Comparison of ENCODE assay signal across 8 mouse cellular contexts in the genomic region with DNA sequence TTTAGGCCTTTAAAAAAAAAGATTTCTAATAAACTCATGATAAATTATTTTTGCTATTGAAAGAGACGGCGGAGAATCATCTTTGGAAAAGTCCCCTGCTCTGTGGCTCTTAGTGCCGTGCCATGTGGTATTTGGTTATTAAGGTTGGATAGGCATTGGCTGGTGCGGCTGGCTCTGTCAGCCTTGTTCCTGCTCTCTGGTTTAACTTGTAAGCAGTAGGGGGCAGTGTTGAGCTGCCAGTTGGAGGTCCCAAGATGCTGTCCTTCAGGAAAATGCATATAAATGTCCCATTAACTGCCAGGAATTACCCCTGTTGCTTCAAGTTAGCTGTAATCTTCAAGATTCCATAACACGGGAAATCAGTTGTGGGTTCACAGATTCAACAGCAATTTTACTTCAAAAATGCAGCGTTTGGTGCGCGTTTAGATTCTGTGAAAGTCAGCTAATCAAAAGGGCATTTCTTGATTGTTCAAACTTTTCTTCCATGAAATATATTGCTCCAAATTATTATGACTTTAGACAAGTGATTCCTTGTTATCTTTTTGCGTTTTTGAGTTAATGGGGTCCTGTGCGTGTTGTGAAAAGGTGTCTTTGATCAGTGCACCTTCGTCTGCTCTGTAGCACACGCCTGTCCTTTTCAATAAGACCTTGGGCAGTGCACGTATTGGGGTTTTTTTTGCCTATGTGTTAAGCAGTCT.
DNase-seq lines count a peak whose midpoint lies in the region; ATAC-seq and TF ChIP-seq lines count a peak whose summit lies in the region.

No protein-coding gene starts in this region.

- no peak for ATAC-seq in heart, embryonic 11.5 days (replicated peaks; ENCODE audit: insufficient number of reproducible peaks, low FRiP score, low TSS enrichment)
- ATAC-seq in stomach, embryonic 15.5 days (ENCODE audit: insufficient read depth, low FRiP score, low read depth) = no peak

- intact Hi-C loops in heart, adult 2 months (cut with DNase I) = loop anchor here (5.0 kb wide), 3 partner anchors 44 to 309 kb away; no protein-coding TSS in a partner anchor
- intact Hi-C loops in heart, postnatal 14 days (cut with DNase I) = loop anchor here (5.0 kb wide), 2 partner anchors 106 to 309 kb away; no protein-coding TSS in a partner anchor

- no peaks in the 10 kb centered on the region for H3K36me3 ChIP-seq in heart, adult 2 months (ENCODE audit: control insufficient read depth, insufficient read depth, low read length)
- H3K36me3 ChIP-seq in heart, embryonic 11.5 days (ENCODE audit: control insufficient read depth, insufficient read depth, low read length) = no peaks in the 10 kb centered on the region
- H3K36me3 ChIP-seq in stomach, embryonic 15.5 days = no peaks in the 10 kb centered on the region; the same call in 1 of the 2 replicates

- TF ChIP-seq EP300 in heart, adult 2 months (IDR thresholded peaks at IDR 0.05; ENCODE audit: insufficient read depth, low read depth, low read length) = peak; percentile 62; the same call in 1 of the 2 replicates

- 60% methylated on average over 13 of the region's 13 CpGs for WGBS in heart, adult 2 months
- 52% methylated on average over 13 of the region's 13 CpGs for WGBS in heart, embryonic 11.5 days (ENCODE audit: insufficient replicate concordance)
- 55% methylated on average over 13 of the region's 13 CpGs for WGBS in stomach, embryonic 15.5 days

- TF ChIP-seq POLR2A in heart, adult 2 months (IDR thresholded peaks at IDR 0.05; ENCODE audit: insufficient read depth, low read depth, low read length) = no peak

- H3K27ac ChIP-seq in heart, adult 2 months = no peak overlapping the region
- no peak overlapping the region for H3K27ac ChIP-seq in heart, embryonic 11.5 days (ENCODE audit: low read depth, low read length)
- peak overlapping the region; percentile 4; the same call in 1 of the 2 replicates for H3K27ac ChIP-seq in stomach, embryonic 15.5 days

- H3K9me3 ChIP-seq in heart, embryonic 11.5 days (replicated peaks; ENCODE audit: control insufficient read depth, low read length) = no peaks in the 10 kb centered on the region
- no peaks in the 10 kb centered on the region for H3K9me3 ChIP-seq in stomach, embryonic 15.5 days

- no peaks in the 10 kb centered on the region for H3K27me3 ChIP-seq in heart, adult 2 months (ENCODE audit: control insufficient read depth, insufficient read depth, low read length)
- no peaks in the 10 kb centered on the region for H3K27me3 ChIP-seq in heart, embryonic 11.5 days (ENCODE audit: control insufficient read depth, insufficient read depth, low read length)
- no peaks in the 10 kb centered on the region for H3K27me3 ChIP-seq in stomach, embryonic 15.5 days (replicated peaks)

- no peak overlapping the region for H3K9ac ChIP-seq in heart, adult 2 months (ENCODE audit: low read depth, low read length)
- no peak overlapping the region for H3K9ac ChIP-seq in heart, embryonic 11.5 days (ENCODE audit: low read depth, low read length)
- H3K9ac ChIP-seq in stomach, embryonic 15.5 days = no peak overlapping the region

- DNase-seq in heart, adult 2 months = peak; percentile 55
- DNase-seq in adrenal gland, adult 8-10 months = peak; percentile 43
- peak; percentile 92 for DNase-seq in embryo, embryonic 10.5 days (ENCODE audit: low spot score)
- peak; percentile 66 to 80 for DNase-seq in heart, postnatal 14 days
- DNase-seq in layer of hippocampus, postnatal 10 days (ENCODE audit: low spot score in 2 of 2) = peak; percentile 68 to 79
- peak; percentile 90 for DNase-seq in lung, postnatal 36 days

- no peaks in the 10 kb centered on the region for H3K4me1 ChIP-seq in heart, adult 2 months (ENCODE audit: control insufficient read depth, insufficient read depth, low read length)
- peaks cover 2% of the 10 kb centered on the region; the same call in 1 of the 2 replicates for H3K4me1 ChIP-seq in heart, embryonic 11.5 days (ENCODE audit: control insufficient read depth, insufficient read depth, low read length)
- H3K4me1 ChIP-seq in stomach, embryonic 15.5 days = 0 out of 2 replicates have a peak, but pooled peaks cover 2% of the 10 kb centered on the region

- H3K4me2 ChIP-seq in heart, embryonic 11.5 days = no peak overlapping the region
- H3K4me2 ChIP-seq in stomach, embryonic 15.5 days = no peak overlapping the region

- no peaks in the 10 kb centered on the region for H3K79me2 ChIP-seq in heart, adult 2 months (replicated peaks; ENCODE audit: control insufficient read depth, insufficient read depth, low read length)

- no peak overlapping the region for H3K4me3 ChIP-seq in heart, adult 2 months
- H3K4me3 ChIP-seq in heart, embryonic 11.5 days (ENCODE audit: low read depth, low read length) = no peak overlapping the region
- no peak overlapping the region for H3K4me3 ChIP-seq in stomach, embryonic 15.5 days (replicated peaks)

- no peak; the same call in 1 of the 2 replicates for TF ChIP-seq CTCF in heart, adult 2 months (IDR thresholded peaks at IDR 0.05)
